In genomic region chr3:23063180-23063965, GRCm38 (mm10) we compare ENCODE assay signal across 9 mouse cellular contexts.
DNase-seq lines count a peak whose midpoint lies in the region; ATAC-seq and TF ChIP-seq lines count a peak whose summit lies in the region.
"Had no signal": no experiment of that assay in that cellular context is flagged by ENCODE, and none has a peak within 500 bp of the region (broad histone marks: within the 10 kb centered on the region; RNA-seq: fewer than 3 reads in every experiment).

No protein-coding gene starts in this region.

- peak; percentile 66 for TF ChIP-seq RAD21 in MEL (IDR thresholded peaks at IDR 0.05; ENCODE audit: low read depth, low read length)

- H3K4me1 ChIP-seq in embryonic facial prominence, embryonic 11.5 days (ENCODE audit: control insufficient read depth, insufficient read depth, low read length): no peaks in the 10 kb centered on the region
- H3K4me1 ChIP-seq in embryonic facial prominence, embryonic 10.5 days: no peaks in the 10 kb centered on the region
- H3K4me1 ChIP-seq in MEL (ENCODE audit: control insufficient read depth in 1 of 2, insufficient read depth in 2 of 2, low read length in 2 of 2): no peaks in the 10 kb centered on the region
- no peaks in the 10 kb centered on the region for H3K4me1 ChIP-seq in embryonic facial prominence, embryonic 14.5 days (ENCODE audit: control insufficient read depth, insufficient read depth, low read length)

- no peaks in the 10 kb centered on the region for H3K27me3 ChIP-seq in embryonic facial prominence, embryonic 11.5 days (ENCODE audit: control insufficient read depth, insufficient read depth, low read length)
- no peaks in the 10 kb centered on the region for H3K27me3 ChIP-seq in embryonic facial prominence, embryonic 10.5 days (replicated peaks; ENCODE audit: low read depth, poor library complexity, severe bottlenecking)
- H3K27me3 ChIP-seq in MEL (ENCODE audit: control insufficient read depth in 1 of 2, insufficient read depth in 2 of 2, low read length in 2 of 2): no peaks in the 10 kb centered on the region
- no peaks in the 10 kb centered on the region for H3K27me3 ChIP-seq in embryonic facial prominence, embryonic 14.5 days (replicated peaks; ENCODE audit: control insufficient read depth, insufficient read depth, low read length)

- H3K27ac ChIP-seq in embryonic facial prominence, embryonic 11.5 days (replicated peaks; ENCODE audit: low read depth, low read length): no peak overlapping the region
- H3K27ac ChIP-seq in embryonic facial prominence, embryonic 10.5 days (replicated peaks): no peak overlapping the region
- no peak overlapping the region for H3K27ac ChIP-seq in MEL (ENCODE audit: control insufficient read depth, low read depth, low read length)
- H3K27ac ChIP-seq in embryonic facial prominence, embryonic 14.5 days (replicated peaks; ENCODE audit: low read depth, low read length): no peak overlapping the region

- H3K79me2 ChIP-seq in MEL (ENCODE audit: control insufficient read depth, insufficient read depth, low read length, poor library complexity): no peaks in the 10 kb centered on the region

- H3K9me3 ChIP-seq in embryonic facial prominence, embryonic 11.5 days (replicated peaks; ENCODE audit: control insufficient read depth, low read length): no peaks in the 10 kb centered on the region
- no peaks in the 10 kb centered on the region for H3K9me3 ChIP-seq in embryonic facial prominence, embryonic 10.5 days
- no peaks in the 10 kb centered on the region for H3K9me3 ChIP-seq in MEL (replicated peaks; ENCODE audit: insufficient read depth, low read length)
- no peaks in the 10 kb centered on the region for H3K9me3 ChIP-seq in embryonic facial prominence, embryonic 14.5 days (ENCODE audit: control insufficient read depth, low read length)

- TF ChIP-seq EP300 in MEL (IDR thresholded peaks at IDR 0.05; ENCODE audit: low read depth in 1 of 2, low read length in 2 of 2): no peak

- H3K4me2 ChIP-seq in embryonic facial prominence, embryonic 11.5 days (ENCODE audit: low read depth, low read length): no peak overlapping the region
- no peak overlapping the region for H3K4me2 ChIP-seq in embryonic facial prominence, embryonic 14.5 days (ENCODE audit: low read depth, low read length)

- WGBS in embryonic facial prominence, embryonic 11.5 days: 76% methylated on average over 6 of the region's 6 CpGs
- 80% methylated on average over 6 of the region's 6 CpGs for WGBS in embryonic facial prominence, embryonic 10.5 days
- whole genome bisulfite sequencing in embryonic facial prominence, embryonic 14.5 days: 62% methylated on average over 6 of the region's 6 CpGs

- H3K9ac ChIP-seq in embryonic facial prominence, embryonic 11.5 days (replicated peaks; ENCODE audit: low read length): no peak overlapping the region
- no peak overlapping the region for H3K9ac ChIP-seq in MEL (ENCODE audit: control insufficient read depth, low read depth, low read length, poor library complexity, severe bottlenecking)
- no peak overlapping the region for H3K9ac ChIP-seq in embryonic facial prominence, embryonic 14.5 days (ENCODE audit: low read depth, low read length)

- TF ChIP-seq POLR2A in MEL (IDR thresholded peaks at IDR 0.05; ENCODE audit: control insufficient read depth in 1 of 2, insufficient read depth in 1 of 2, low read depth in 1 of 2, low read length in 2 of 2, poor library complexity in 1 of 2): no peak

- ATAC-seq in embryonic facial prominence, embryonic 11.5 days (replicated peaks; ENCODE audit: insufficient number of reproducible peaks, low FRiP score, low TSS enrichment, low read depth): no peak
- ATAC-seq in embryonic facial prominence, embryonic 14.5 days (ENCODE audit: low read depth): no peak
- ATAC-seq: inflammation-experienced regulatory T-cells, adult 6 months had no signal

- no peaks in the 10 kb centered on the region for H3K36me3 ChIP-seq in embryonic facial prominence, embryonic 11.5 days (replicated peaks; ENCODE audit: control insufficient read depth, insufficient read depth, low read depth, low read length)
- no peaks in the 10 kb centered on the region for H3K36me3 ChIP-seq in embryonic facial prominence, embryonic 10.5 days (replicated peaks)
- no peaks in the 10 kb centered on the region for H3K36me3 ChIP-seq in MEL (ENCODE audit: control insufficient read depth in 1 of 2, insufficient read depth in 2 of 2, low read length in 2 of 2)
- H3K36me3 ChIP-seq in embryonic facial prominence, embryonic 14.5 days (ENCODE audit: control insufficient read depth, insufficient read depth, low read length): no peaks in the 10 kb centered on the region

- no peak overlapping the region for H3K4me3 ChIP-seq in embryonic facial prominence, embryonic 11.5 days (ENCODE audit: low read depth, low read length)
- no peak overlapping the region for H3K4me3 ChIP-seq in embryonic facial prominence, embryonic 10.5 days
- H3K4me3 ChIP-seq in MEL (ENCODE audit: control insufficient read depth in 1 of 2, insufficient read depth in 1 of 2, low read depth in 2 of 2, low read length in 2 of 2): no peak overlapping the region
- no peak overlapping the region for H3K4me3 ChIP-seq in embryonic facial prominence, embryonic 14.5 days (ENCODE audit: low read depth, low read length)

- peak in 1 of 3 experiments; percentile 46; a peak in 2 of 6 replicates for TF ChIP-seq CTCF in MEL (IDR thresholded peaks at IDR 0.05 in 2 of 3, conservative IDR thresholded peaks at IDR 0.05 in 1 of 3; ENCODE audit: control insufficient read depth in 1 of 3, insufficient read depth in 1 of 3, low read depth in 2 of 3, low read length in 3 of 3, poor library complexity in 1 of 3, severe bottlenecking in 1 of 3)

- peak; percentile 18 for DNase-seq in embryonic facial prominence, embryonic 11.5 days (ENCODE audit: low spot score)
- DNase-seq in embryonic facial prominence, embryonic 10.5 days (ENCODE audit: low spot score): no peak
- peak; percentile 8 for DNase-seq in kidney, postnatal 4 days
- no peak for DNase-seq in kidney, postnatal 25 days
- peak; percentile 23 for DNase-seq in MEL (ENCODE audit: low read depth, low spot score)
- DNase-seq in embryonic facial prominence, embryonic 14.5 days (ENCODE audit: low spot score): peak; percentile 43
- DNase-seq in urinary bladder, postnatal 36 days (ENCODE audit: low spot score in 2 of 2): no peak
- no peak for DNase-seq in lung, postnatal 14 days

TF ChIP-seq in MEL, 35 proteins besides CTCF, POLR2A, EP300 and RAD21:
- TF ChIP-seq CHD1 (IDR thresholded peaks at IDR 0.05; ENCODE audit: low read depth, low read length) (no peak), SMC3 (IDR thresholded peaks at IDR 0.05; ENCODE audit: low read depth, low read length) (peak; percentile 67), ZC3H11A (IDR thresholded peaks at IDR 0.05; ENCODE audit: low read depth, low read length) (peak; percentile 59)

Comparison
In these comparisons a context has a peak if more than half of its experiments do, and no peak if none do; other contexts are left out.
1. DNase-seq: peak in embryonic facial prominence, embryonic 11.5 days (single experiment), kidney, postnatal 4 days (2 of 2), MEL (single experiment) and embryonic facial prominence, embryonic 14.5 days (single experiment); none in embryonic facial prominence, embryonic 10.5 days (single experiment), kidney, postnatal 25 days (0 of 2), urinary bladder, postnatal 36 days (0 of 2) and lung, postnatal 14 days (single experiment).